Mouse (Mus musculus): ENCODE results near the gene Rprml. TPM values are rescaled to one million over a fixed set of nuclear protein-coding genes. Genes with fewer than 3 reads are reported as not detected.

Rprml gene
- polyA plus RNA-seq, 1 experiment = 0.89 TPM

DNA sequence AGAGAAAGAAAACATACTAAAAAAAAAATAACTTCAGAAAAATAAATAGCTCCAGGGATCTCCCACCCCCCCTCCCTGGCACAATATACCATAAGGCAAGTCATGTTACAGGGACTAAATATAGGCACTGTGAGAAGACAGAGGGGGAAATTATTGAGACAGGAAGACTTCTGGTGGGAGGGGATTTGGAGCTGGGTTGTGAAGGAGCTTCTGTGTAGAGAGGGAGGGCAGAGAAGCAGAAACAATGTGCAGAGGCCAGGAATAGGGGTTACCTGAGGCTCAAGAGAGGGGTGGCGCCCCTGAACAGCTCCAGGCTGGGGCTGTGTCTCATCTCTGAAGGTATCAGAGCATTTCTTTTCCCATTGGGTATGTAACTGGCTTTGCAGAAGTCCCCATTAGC is 16.3 kb downstream of the Rprml start:
- TF ChIP-seq POLR2A (IDR thresholded peaks at IDR 0.05; ENCODE audit: borderline replicate concordance, extremely low read depth, insufficient read depth, insufficient read length, poor library complexity, severe bottlenecking) = no peak
- TF ChIP-seq CTCF (IDR thresholded peaks at IDR 0.05; ENCODE audit: borderline replicate concordance, extremely low read depth, insufficient read depth, insufficient read length) = no peak

DNA sequence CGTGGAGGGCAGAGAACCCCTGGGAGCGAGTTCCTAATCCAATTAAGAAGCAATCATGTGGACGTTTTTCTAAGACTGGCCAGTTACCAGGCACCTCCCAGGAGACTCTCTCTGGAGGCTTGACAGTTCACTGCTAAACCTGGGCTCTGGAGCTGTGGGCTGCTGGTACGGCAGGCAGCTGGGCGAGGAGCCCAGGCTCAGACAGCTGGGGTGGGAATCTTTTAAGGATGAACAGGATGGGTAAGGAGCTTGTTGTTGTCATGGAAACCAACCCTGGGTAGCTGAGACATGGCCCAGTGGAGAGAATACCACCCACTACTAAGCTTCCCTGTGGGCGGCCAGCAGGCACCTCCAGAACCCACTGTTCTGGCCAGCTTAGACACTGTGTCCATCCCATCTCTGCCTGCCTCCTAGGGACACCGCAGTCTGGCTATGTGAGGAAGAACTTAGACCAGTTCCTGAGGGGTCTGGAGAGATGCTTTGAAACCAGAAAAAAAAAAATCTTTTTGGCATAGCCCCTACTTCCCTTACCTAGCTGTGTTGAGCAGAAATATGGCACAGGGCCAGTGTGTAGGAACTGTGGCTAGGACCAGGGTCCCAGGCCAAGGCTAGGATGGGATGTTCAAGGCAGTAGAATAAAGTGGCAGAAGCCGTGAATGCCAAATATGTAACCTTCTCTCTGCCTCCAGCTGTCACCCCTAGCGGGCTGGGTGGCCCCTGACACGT is 17.0 kb downstream of the Rprml start:
- TF ChIP-seq CTCF (IDR thresholded peaks at IDR 0.05; ENCODE audit: borderline replicate concordance, extremely low read depth, insufficient read depth, insufficient read length) (no peak), POLR2A (IDR thresholded peaks at IDR 0.05; ENCODE audit: borderline replicate concordance, extremely low read depth, insufficient read depth, insufficient read length, poor library complexity, severe bottlenecking) (no peak)
- peak; percentile 90 for DNase-seq (ENCODE audit: low read depth)

More for the DNA sequence above, 16.3 kb downstream of the Rprml start:
- DNase-seq (ENCODE audit: low read depth) = peak; percentile 42

DNA sequence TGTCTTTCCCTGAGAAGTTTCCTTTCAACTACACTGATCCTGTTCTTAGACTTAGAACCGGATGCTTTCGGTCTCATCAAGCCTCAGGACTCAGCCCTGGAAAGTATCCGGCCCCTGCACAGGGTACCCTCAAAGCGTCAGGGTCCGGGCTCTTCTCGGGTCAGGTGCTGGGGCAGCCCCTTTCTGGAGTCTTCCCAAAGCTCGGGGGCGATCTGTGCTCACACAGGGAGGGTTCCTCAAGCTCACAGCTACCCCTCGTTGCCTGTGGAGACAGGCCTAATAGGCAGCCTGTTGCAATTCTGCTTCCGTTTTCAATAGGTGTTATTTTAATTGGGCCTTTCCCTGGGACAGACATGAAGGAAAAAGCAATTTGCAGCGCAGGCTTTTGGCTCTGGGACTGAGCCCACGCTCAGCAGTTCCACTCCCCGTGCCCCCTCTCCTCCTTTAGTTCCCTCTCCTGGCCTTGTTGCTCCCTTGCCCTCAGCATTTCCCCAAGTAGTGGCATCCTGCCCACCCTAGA is 17.6 kb downstream of the Rprml start:
- DNase-seq (ENCODE audit: low read depth) = peak; percentile 84
- TF ChIP-seq POLR2A (IDR thresholded peaks at IDR 0.05; ENCODE audit: borderline replicate concordance, extremely low read depth, insufficient read depth, insufficient read length, poor library complexity, severe bottlenecking) = no peak
- TF ChIP-seq CTCF (IDR thresholded peaks at IDR 0.05; ENCODE audit: borderline replicate concordance, extremely low read depth, insufficient read depth, insufficient read length) = no peak

DNA sequence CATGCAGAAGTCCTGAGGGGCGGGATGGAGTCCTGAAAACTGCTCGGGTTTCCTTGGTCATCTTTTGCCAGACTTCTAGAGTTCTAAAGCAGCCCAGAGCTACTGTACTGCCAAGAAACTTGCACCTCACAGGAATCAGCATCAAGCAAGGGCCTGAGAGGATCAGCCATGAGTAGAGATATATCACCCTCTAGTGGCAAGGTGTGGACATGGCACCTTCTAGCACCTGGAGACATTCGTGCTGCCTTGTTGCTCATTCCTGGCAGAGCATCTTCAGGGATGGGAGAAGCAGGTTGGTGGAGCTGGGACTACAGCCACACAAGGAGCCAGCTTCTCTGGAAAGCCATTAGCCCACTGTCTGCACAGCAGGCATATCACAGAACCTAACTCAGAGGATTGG is 26.2 kb downstream of the Rprml start:
- TF ChIP-seq CTCF (IDR thresholded peaks at IDR 0.05; ENCODE audit: borderline replicate concordance, extremely low read depth, insufficient read depth, insufficient read length) = peak; percentile 84; the same call in 1 of the 2 replicates
- TF ChIP-seq POLR2A (IDR thresholded peaks at IDR 0.05; ENCODE audit: borderline replicate concordance, extremely low read depth, insufficient read depth, insufficient read length, poor library complexity, severe bottlenecking) = no peak

DNA sequence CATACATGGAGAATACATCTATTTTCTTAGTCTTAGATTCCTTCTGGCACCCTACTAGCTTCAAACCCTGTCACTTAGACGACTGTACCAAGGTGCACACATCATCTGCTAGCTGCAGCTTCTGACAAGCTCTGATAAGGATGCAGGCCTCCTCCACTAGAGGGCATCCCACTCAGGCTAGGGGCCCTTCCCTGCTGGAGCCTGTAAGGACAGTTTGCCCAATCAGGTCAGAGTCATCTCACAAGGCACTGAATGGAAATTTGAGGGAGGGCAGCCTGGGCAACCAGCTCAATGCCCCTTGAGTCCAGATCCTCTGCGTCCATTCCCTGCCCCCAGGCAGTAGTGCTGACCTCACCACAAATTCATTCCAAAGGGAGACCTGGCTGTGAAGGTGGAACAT is 27.7 kb downstream of the Rprml start:
- peak; percentile 38 for DNase-seq (ENCODE audit: low read depth)
- peak; percentile 57 for TF ChIP-seq CTCF (IDR thresholded peaks at IDR 0.05; ENCODE audit: borderline replicate concordance, extremely low read depth, insufficient read depth, insufficient read length)

More for the DNA sequence above, 26.2 kb downstream of the Rprml start:
- peak; percentile 81 for DNase-seq (ENCODE audit: low read depth)

DNA sequence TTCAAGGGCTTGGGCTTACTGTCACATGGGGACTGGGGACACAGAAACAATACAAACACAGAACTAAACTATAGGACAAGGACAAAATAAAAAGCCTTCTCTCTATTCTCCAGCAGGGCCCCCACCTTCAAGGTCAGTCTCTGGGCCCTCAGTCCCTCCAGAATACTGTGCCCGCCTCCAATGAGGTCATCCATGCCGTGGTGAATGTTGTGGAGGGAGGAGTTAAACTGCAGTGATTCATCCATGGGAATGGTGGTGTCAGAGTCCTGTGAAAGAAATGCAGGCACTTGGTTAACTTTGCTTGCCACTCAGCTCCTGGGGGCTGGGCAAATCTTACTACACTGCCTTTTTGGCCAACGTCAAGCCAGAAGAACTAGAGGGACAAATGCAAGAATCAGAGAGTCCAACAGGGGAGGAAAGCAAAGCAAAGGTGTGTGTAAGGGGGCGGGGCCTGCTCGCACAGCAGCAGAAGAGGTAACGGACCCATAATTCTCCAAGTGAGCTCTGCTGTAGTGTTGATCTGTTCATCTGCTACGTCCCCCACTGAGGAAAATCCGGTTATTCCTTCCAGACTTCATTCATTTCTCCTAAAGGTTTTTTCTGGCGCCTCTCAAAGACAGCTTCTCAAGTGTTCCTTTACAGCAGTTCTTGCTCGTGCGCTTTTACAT is 34.4 kb downstream of the Rprml start:
- DNase-seq (ENCODE audit: low read depth) = no peak
- TF ChIP-seq POLR2A (IDR thresholded peaks at IDR 0.05; ENCODE audit: borderline replicate concordance, extremely low read depth, insufficient read depth, insufficient read length, poor library complexity, severe bottlenecking) (no peak), CTCF (IDR thresholded peaks at IDR 0.05; ENCODE audit: borderline replicate concordance, extremely low read depth, insufficient read depth, insufficient read length) (no peak)

GRCm38 (mm10) chr11:103685261-103685736 is 35.9 kb downstream of the Rprml start:
- TF ChIP-seq CTCF (IDR thresholded peaks at IDR 0.05; ENCODE audit: borderline replicate concordance, extremely low read depth, insufficient read depth, insufficient read length) (no peak), POLR2A (IDR thresholded peaks at IDR 0.05; ENCODE audit: borderline replicate concordance, extremely low read depth, insufficient read depth, insufficient read length, poor library complexity, severe bottlenecking) (no peak)
- peak; percentile 73 for DNase-seq (ENCODE audit: low read depth)

DNA sequence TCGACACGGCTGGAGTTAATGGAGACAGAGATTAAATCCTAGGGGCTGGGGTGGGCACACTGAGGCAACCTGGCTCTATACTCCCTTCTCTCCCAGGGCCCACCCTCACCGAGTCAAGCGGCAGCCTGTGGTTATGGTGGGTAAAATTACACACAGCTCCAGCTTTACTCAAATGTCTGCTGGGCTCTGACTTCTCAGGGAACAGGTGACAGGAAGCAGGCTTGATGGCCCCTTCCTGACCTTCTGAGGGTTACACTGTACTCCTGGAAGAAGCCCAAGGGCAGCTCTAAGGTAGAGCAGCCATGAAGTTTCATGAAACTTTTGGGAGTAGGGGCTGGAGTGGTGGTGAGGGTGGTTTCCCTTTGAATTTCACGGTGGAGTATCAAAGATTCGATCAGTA is 37.3 kb downstream of the Rprml start:
- no peak for DNase-seq (ENCODE audit: low read depth)
- no peak for TF ChIP-seq CTCF (IDR thresholded peaks at IDR 0.05; ENCODE audit: borderline replicate concordance, extremely low read depth, insufficient read depth, insufficient read length)
- TF ChIP-seq POLR2A (IDR thresholded peaks at IDR 0.05; ENCODE audit: borderline replicate concordance, extremely low read depth, insufficient read depth, insufficient read length, poor library complexity, severe bottlenecking) = no peak

GRCm38 (mm10) chr11:103688271-103688979 is 39.1 kb downstream of the Rprml start:
- no peak for DNase-seq (ENCODE audit: low read depth)
- TF ChIP-seq POLR2A (IDR thresholded peaks at IDR 0.05; ENCODE audit: borderline replicate concordance, extremely low read depth, insufficient read depth, insufficient read length, poor library complexity, severe bottlenecking) (no peak), CTCF (IDR thresholded peaks at IDR 0.05; ENCODE audit: borderline replicate concordance, extremely low read depth, insufficient read depth, insufficient read length) (no peak)

- DNase-seq (ENCODE audit: low read depth) = peak; percentile 9
- TF ChIP-seq CTCF (IDR thresholded peaks at IDR 0.05; ENCODE audit: borderline replicate concordance, extremely low read depth, insufficient read depth, insufficient read length) (no peak), POLR2A (IDR thresholded peaks at IDR 0.05; ENCODE audit: borderline replicate concordance, extremely low read depth, insufficient read depth, insufficient read length, poor library complexity, severe bottlenecking) (no peak)
Observed at GRCm38 (mm10) chr11:103688980-103689378, 39.6 kb downstream of the Rprml start.

- no peak for DNase-seq (ENCODE audit: low read depth)
- TF ChIP-seq POLR2A (IDR thresholded peaks at IDR 0.05; ENCODE audit: borderline replicate concordance, extremely low read depth, insufficient read depth, insufficient read length, poor library complexity, severe bottlenecking) (no peak), CTCF (IDR thresholded peaks at IDR 0.05; ENCODE audit: borderline replicate concordance, extremely low read depth, insufficient read depth, insufficient read length) (no peak)
Observed at GRCm38 (mm10) chr11:103691036-103691435, 41.7 kb downstream of the Rprml start.
